Mouse (Mus musculus): ENCODE data around the gene Abcb9.

- TF ChIP-seq EP300 (IDR thresholded peaks at IDR 0.05; ENCODE audit: low read depth) (no peak), CTCF (IDR thresholded peaks at IDR 0.05; ENCODE audit: low read depth) (no peak)
These were observed 10.1 kb downstream of the Abcb9 start for GRCm38 (mm10) chr5:124085513-124085912.
